Mouse (Mus musculus): ENCODE results near the gene Fam187b.
"Not testable (repeated sequence)": the region's sequence is repeated elsewhere in the genome, so short reads cannot be mapped to it uniquely, and the experiment has no call there.

Gene Fam187b

GRCm38 (mm10) chr7:30973501-30974289, at the start of gene Fam187b:
Gene Fam187b (plus strand): TSS chr7:30973790.
- peak; percentile 80 to 90 for DNase-seq (ENCODE audit: low spot score in 2 of 2)

GRCm38 (mm10) chr7:30924071-30924470, 49.5 kb upstream of the Fam187b start:
- DNase-seq (ENCODE audit: low spot score in 2 of 2) = no peak

DNA sequence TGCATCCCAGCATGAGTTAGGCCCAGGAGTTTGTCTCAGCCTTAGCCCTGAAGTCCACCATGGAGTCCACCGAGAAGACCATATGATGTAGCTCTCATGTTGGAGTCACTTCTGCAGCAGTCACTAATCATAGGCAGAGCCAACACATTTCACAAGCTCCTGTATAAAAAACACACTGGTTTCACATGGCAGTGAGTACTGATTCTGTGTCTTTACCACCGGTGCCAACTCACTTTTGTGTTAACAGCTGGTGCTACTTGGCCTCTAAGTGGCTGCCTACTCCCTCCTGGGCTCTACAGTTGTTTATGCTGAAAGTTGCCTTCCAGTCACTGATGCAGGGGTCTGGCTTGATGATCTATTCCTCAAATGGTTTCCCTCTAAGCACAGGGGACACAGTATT, 49.0 kb upstream of the Fam187b start, which contains the start of gene Hamp2:
Hamp2 (minus strand) TSS at position 101 of the 400 bp plus-strand sequence.
- not testable (repeated sequence) for DNase-seq (ENCODE audit: low spot score in 2 of 2)

- not testable (repeated sequence) for DNase-seq (ENCODE audit: low spot score in 2 of 2)
These were observed 38.0 kb upstream of the Fam187b start for GRCm38 (mm10) chr7:30935422-30936099.

DNA sequence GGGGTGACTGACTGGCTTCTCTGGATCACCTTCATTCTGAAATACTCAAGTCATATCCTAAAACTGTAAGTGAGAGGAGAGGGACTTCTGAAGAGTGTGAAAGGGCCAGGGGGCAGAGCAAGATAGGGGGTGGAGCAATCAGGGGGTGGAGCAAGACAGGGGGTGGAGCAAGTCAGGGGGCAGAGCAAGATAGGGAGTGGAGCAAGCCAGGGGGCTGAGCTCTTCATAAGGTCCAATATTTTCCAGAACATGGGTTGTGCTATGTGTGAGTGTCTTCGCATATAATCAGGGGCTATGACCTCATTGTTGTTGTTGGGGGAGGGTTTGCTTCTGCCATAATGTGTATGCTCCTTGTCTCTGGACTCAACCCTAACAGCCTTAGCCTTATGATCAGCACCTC, 33.5 kb upstream of the Fam187b start:
- DNase-seq (ENCODE audit: low spot score in 2 of 2) = not testable (repeated sequence)

DNA sequence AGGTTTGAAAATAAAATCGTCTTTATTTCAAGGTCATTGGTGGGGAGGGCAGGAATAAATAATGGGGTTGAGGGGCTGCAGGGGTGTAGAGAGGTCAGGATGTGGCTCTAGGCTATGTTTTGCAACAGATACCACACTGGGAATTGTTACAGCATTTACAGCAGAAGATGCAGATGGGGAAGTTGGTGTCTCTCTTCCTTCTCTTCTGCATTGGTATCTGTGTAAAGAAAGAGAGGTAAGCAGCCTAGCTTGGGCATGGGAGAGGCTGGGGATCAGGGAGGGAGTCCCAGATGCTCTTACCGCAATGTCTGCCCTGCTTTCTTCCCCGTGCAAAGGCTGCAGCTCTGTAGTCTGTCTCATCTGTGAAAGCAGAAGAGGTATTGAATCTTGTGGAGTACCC, 31.2 kb upstream of the Fam187b start:
- not testable (repeated sequence) for DNase-seq (ENCODE audit: low spot score in 2 of 2)

GRCm38 (mm10) chr7:30943909-30944635, 29.5 kb upstream of the Fam187b start, which contains the start of gene Hamp:
Gene Hamp (minus strand): TSS chr7:30944032.
- DNase-seq (ENCODE audit: low spot score in 2 of 2) = no peak

- DNase-seq (ENCODE audit: low spot score in 2 of 2) = not testable (repeated sequence)
These were observed 28.9 kb upstream of the Fam187b start for GRCm38 (mm10) chr7:30944706-30945105.

DNA sequence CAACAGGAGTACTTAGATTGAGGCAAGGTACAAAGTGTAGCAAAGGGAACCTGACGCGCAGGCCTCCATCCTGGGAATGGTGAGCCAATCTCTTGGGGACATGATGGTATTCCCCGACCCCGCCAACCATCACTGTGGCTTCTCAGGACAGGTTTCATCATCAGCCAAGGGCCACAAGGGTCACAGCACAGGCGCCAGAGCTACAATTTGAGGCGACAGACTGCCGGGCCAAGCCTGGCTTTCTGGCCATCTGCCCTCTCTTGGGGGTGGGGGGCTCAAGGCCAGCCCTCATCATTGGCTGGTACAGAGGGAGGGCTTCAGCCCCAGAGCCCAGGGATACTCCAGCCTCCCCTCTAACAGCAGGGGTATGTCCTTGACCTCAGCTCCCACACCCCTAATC, 28.1 kb upstream of the Fam187b start:
- DNase-seq (ENCODE audit: low spot score in 2 of 2) = not testable (repeated sequence)

GRCm38 (mm10) chr7:30945876-30946275, 27.7 kb upstream of the Fam187b start:
- DNase-seq (ENCODE audit: low spot score in 2 of 2) = no peak

GRCm38 (mm10) chr7:30949902-30950301, 23.7 kb upstream of the Fam187b start:
- DNase-seq (ENCODE audit: low spot score in 2 of 2) = not testable (repeated sequence)

DNA sequence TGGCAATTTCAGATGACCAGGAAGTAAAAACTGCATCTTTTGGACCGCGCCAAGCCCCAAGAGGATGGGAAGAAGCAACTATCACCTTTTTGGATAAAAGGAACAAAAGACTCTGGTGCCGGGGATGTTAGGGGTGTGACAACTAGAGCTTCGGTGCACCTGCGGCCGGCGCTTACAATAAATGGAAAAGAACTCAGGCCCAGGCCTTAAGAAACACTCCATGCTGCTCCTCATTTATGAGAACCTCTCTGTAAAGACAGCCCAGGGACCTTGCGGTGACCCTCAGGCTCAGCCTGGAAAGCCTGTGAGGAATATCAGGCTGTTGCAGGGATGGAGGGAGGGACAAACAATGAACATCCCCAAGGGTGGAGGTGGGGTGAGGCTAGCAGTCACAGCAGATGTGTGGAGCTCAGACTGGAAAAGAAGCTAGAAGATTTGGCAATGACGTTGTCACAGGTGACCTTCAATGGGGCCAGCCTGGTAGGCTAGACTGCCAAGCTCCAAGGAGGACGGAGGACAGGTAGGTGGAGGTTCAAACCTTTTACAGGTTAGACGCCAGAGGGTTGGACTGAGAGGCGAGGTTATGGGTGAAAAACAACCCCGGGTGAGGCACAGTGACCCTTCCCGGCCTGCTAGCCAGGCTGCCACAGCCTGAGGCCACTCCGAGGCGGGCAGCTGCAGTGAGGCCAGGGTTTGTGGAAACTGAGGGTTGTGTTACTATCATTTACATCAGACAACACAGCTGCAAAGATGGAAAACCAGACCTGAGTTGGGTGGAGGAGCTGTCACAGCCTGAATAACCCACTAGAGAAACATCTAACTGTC, 20.9 kb upstream of the Fam187b start:
- DNase-seq (ENCODE audit: low spot score in 2 of 2) = no peak

GRCm38 (mm10) chr7:30953459-30953858, 20.1 kb upstream of the Fam187b start:
- no peak for DNase-seq (ENCODE audit: low spot score in 2 of 2)

DNA sequence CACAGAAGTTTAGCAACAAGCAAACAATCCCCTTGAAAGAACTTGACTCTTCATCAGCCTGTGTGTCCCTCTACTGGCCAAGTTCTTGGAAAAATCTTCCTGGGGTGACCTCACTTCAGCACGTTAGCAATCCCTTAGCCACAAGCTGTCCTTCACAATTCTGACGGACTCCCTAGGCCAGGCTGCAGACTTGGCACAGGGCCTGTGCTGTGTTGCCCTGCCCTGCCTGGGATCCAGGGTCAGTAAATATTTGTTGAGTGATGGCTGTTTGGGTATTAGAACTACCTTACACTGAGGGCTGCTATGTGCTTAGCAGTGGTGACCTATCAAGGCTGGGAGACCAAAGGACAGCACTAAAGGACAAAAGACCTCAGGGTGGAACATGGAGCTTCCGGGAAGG, 19.6 kb upstream of the Fam187b start:
- DNase-seq (ENCODE audit: low spot score in 2 of 2) = no peak

DNA sequence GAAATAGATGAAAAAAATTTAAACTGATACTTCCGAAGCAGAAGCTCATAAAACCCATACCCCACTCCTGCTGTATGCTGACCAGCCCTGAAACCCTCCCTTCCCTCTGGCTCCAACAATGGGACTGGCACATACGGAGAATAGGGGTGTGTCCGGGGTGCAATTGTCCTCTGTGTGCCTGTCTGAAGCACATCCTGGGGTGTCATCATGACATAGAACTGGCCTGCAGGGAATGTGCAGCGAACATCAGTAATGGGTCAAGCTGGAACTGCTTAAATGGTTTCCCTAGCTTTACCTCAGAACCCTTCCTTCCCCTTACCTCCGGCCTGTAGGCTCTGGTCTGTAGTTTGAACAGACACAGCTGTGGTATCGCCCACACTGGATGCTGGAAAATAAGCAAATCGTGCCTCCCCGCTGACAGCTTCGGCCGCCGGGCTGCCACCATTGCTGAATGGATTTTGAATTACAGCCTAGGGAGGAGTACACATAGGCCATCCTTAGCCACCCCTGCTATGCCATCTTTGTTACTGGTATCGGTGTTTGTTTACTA, 18.5 kb upstream of the Fam187b start:
- DNase-seq (ENCODE audit: low spot score in 2 of 2) = no peak

GRCm38 (mm10) chr7:30955584-30956356, 17.8 kb upstream of the Fam187b start:
- DNase-seq (ENCODE audit: low spot score in 2 of 2) = peak; percentile 72 to 82

GRCm38 (mm10) chr7:30956357-30956751, 17.2 kb upstream of the Fam187b start:
- DNase-seq (ENCODE audit: low spot score in 2 of 2) = peak in 1 of 2 experiments; percentile 47

- DNase-seq (ENCODE audit: low spot score in 2 of 2) = peak; percentile 64 to 68
These were observed 16.7 kb upstream of the Fam187b start, which contains the start of gene Usf2 for GRCm38 (mm10) chr7:30956756-30957366. Gene Usf2 (minus strand): TSS chr7:30956803.

- peak; percentile 89 to 92 for DNase-seq (ENCODE audit: low spot score in 2 of 2)
These were observed 16.2 kb upstream of the Fam187b start for GRCm38 (mm10) chr7:30957367-30957783.

All from thymus, postnatal 10 days (tissue).